Mouse (Mus musculus) embryo, embryonic 10 days (tissue): ENCODE measurements at regions not wholly inside any gene's neighbourhood (a gene's known extent, or its start where the extent isn't known, plus 50 kb on each side); places are given as distances from the start of the nearest gene placed in this dataset.
"Not testable (repeated sequence)": the region's sequence is repeated elsewhere in the genome, so short reads cannot be mapped to it uniquely, and the experiment has no call there.

Experiments used
- DNase-seq: peaks from one replicate; pipeline ENCODE4 v3.0.0-alpha.2; 2015; ENCODE audit warnings: low spot score

- DNase-seq = no peak
Observed at GRCm38 (mm10) chr8:18005660-18006059, 972.4 kb downstream of the Defb40 start.

GRCm38 (mm10) chr8:18000750-18001149 lies 977.3 kb downstream of the Defb40 start:
- DNase-seq = no peak

DNA sequence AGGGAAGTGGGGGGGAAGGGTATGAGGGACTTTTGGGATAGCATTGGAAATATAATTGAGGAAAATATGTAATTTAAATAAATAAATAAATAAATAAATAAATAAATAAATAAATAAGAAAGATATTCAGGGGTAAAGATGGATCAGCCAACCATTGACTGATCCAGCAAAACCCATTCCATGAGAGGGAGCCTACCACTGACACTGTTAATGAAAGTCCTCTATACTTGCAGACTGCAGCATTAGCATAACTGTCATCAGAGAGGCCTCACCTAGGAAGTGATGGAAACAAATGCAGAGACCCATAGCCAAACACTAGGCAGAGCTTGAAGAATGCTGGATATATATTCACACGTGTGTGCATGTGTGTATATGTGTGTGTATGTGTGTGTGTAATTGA lies 993.3 kb downstream of the Defb40 start:
- no peak for DNase-seq

- DNase-seq = no peak
Observed at GRCm38 (mm10) chr8:17948848-17949247, 1029.2 kb downstream of the Defb40 start.

- no peak for DNase-seq
Observed at GRCm38 (mm10) chr8:17948053-17948834, 1029.8 kb downstream of the Defb40 start.

- DNase-seq = no peak
Observed at GRCm38 (mm10) chr8:17934696-17935095, 1043.4 kb downstream of the Defb40 start.

DNA sequence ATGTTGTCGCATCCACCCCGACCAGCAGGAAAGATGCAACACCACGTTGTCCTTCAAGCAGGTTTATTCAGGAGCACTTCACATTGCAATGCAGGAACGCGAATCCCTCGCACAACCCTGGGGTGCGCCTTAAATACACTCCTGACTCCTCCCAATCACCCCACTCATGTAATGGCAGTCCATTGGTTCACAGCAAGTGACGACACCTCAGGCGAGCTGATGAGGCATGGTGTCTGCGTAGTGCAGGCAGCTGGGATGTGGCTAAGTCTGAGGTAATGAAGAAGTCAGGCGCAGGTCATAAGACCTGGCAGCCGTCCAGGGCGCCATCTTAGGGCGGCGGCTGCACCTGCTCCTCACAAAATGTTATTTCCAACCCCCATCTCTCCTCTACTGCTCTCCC lies 1068.7 kb downstream of the Defb40 start:
- no peak for DNase-seq

GRCm38 (mm10) chr8:17888598-17888997 lies 1089.5 kb downstream of the Defb40 start:
- DNase-seq = not testable (repeated sequence)

DNA sequence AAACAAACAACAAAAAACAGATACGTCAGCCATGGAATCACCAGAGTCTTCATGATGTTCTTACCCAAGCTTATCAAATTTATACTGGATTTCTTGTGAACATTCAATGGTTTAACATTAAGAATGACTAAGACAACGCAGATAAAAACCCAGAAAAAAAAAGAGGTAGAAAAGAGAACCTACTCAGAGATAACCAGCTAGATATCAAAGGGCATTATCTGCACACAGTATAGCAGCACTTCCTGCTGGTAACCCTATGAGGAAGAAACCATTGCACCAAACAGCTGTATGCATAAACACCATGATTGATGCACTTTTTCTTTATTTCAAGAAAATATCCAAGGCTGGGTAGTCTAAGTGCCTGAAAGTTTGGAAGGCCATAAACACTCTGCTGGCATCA lies 1114.7 kb downstream of the Defb40 start:
- DNase-seq = no peak
